Mouse (Mus musculus) stomach, postnatal 0 days (tissue): ENCODE measurements around the gene Fut8.

ENCODE experiments used
- CTCF ChIP-seq: IDR thresholded peaks from 2 replicates; pipeline ENCODE4 v1.5.1; 2016; ENCODE audit warnings: antibody characterized with exemption, low read depth, mild to moderate bottlenecking, moderate library complexity
- EP300 ChIP-seq: optimal IDR thresholded peaks from 2 replicates; pipeline ENCODE3; 2016; ENCODE audit warnings: antibody characterized with exemption

DNA sequence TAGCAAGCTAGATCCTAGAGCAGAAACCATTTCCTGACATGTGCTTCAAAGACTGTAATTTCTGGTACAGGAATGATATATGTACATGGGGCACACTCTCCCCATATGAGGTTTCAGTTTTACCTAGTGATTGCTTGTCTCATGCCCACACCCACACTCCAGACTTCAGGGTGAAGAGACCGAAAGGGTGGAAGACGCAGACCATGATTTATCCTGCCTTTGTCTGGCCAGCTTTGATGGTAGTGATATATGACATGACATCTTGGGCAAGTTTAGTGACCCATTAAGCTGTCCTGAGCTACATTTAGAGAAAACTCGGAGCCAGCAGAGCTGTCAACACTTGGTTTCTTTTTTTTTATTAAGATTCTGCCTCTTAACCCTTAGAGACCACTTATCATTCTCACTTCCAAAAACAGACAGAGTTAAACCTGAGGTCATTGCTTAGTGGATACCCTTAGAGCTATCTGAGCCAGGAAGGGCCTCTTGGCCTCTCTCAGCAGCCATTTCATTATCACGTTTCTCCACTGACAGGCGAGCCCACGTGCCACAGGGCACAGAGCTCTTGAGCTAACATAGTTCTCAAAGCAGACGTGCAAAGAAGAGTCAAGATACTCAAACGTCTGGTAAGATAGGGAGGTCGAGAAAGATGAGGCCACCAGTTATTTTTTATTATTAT is 245.4 kb downstream of the Fut8 start:
- TF ChIP-seq CTCF = no peak
- TF ChIP-seq EP300 = no peak
